Mouse (Mus musculus) thymus, postnatal 36 days (tissue): ENCODE results near the gene Nod1.

Experiments used
- DNase-seq, 2 experiments: peaks; one replicate each; pipeline ENCODE4 v3.0.0; 2022; ENCODE audit warnings: mixed read lengths in 2 of 2

Gene Nod1

GRCm38 (mm10) chr6:54972111-54972928 is at the start of gene Nod1:
Nod1 (minus strand) TSS chr6:54972612.
- DNase-seq = peak; percentile 68 to 74

DNA sequence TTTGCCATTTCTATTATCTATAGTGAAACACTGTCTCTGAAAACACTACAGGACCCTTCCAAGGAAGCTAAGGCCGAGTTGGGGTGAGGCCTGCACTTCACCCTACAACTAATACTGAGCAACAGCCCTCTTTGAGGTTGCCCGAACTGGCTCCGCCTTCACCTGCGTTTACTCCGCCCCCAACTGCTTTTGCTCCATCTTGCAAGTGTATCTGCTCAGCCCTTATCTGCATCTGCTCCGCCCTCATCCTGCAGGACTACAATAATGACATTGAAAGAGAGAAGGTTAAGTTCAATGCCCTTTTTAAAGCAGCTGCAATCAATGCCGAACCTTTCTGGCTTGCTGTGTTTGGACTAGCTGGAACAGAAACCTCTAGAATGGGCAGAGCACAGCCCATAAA is 49.4 kb upstream of the Nod1 start:
- no peak for DNase-seq

DNA sequence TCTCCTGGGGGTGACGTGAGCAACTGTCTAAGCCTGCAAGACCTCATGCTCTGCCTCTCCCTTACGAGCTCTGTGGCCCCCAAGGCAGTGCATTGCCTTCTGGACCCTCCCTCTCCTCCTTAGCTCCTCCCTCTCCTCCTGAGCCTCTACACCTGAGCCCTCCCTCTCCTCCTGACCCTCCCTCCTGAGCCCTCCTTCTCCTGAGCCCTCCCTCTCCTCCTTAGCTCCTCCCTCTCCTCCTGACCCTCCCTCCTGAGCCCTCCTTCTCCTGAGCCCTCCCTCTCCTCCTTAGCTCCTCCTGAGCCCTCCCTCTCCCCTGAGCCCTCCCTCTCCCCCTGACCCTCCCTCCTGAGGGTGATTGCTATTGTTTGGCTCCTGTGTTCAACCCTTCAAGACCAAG is 46.0 kb upstream of the Nod1 start:
- DNase-seq = no peak

DNA sequence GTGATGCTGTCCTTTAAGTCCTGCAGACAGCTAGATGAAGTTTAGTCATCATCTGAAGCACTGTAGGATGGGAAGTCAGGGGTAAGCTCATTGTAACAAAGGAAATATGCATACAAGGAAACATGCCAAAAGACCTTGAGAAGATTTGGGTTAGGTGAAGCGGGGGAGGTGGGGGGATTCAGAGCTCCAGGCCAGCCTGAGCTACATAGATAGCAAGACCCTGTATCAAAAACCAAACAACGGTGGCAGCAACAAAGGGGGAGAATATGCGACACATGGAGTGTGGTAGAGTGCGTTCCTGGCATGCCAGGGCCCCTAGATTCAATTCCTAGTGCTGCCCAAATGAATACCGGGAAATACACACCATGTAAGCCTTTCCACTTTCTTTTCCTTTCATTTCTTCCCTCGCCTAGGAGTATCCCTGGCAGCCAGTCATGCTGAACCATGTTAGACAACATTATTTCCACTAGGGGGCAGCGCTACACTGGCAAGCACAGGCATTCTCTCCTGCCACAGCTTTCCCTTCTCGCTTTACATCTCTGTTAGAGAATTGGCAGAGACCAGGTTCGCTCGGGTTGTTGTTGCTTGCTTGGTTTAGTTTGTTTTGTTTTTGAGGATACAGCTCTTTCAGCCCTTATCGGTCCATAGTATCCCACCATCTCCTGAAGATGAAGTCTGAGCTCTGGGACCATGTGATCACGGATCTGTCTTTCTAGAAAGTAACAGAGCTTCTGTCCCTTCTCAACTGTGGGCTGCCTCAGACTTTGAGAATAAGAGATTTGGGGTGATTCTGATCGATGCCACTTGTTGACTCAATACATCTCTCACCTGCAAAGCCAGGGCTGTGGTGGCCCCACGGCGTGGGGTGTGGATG is 44.5 kb upstream of the Nod1 start:
- DNase-seq = peak; percentile 23 to 31

DNA sequence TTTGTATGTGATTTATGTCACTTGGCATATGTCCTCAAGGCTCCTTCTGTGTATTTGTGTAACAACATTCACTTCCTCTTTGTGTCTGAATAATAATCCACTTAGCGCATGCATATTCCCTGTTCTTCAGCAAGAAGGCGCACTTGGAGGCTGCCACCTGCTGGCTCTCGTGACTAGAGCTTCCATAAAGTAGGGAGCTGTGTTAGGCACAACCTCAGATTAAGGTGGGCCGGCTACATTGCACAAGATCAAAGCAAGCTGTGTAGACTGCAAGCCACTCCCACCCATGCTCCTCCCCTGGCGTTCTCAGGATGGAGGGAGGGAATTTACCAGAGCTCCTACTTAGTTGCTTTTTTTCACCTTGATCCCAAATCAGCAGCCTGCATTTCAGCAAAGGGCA is 43.8 kb upstream of the Nod1 start:
- DNase-seq = peak; percentile 47 to 60

DNA sequence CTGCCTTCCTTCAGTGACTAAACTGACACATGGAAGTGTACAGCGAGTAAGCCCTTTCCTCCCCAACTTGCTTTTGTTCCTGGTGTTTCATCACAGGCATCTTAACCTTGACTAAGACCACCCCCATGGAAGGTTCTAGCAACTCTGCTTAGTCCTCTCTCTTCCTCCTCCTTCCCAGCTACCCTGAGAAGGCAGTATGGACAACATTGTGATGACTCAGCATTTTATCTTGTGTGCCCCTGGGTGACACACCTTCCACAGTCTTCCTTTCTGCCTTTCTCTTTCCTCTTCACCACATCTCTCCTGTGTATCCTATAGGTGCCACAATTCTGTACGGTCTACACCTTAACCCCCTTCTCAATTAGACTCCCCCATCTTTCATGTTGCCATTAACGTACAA is 41.8 kb upstream of the Nod1 start:
- DNase-seq = no peak

- DNase-seq = no peak
Measured at GRCm38 (mm10) chr6:55012516-55012915, 40.1 kb upstream of the Nod1 start.

DNA sequence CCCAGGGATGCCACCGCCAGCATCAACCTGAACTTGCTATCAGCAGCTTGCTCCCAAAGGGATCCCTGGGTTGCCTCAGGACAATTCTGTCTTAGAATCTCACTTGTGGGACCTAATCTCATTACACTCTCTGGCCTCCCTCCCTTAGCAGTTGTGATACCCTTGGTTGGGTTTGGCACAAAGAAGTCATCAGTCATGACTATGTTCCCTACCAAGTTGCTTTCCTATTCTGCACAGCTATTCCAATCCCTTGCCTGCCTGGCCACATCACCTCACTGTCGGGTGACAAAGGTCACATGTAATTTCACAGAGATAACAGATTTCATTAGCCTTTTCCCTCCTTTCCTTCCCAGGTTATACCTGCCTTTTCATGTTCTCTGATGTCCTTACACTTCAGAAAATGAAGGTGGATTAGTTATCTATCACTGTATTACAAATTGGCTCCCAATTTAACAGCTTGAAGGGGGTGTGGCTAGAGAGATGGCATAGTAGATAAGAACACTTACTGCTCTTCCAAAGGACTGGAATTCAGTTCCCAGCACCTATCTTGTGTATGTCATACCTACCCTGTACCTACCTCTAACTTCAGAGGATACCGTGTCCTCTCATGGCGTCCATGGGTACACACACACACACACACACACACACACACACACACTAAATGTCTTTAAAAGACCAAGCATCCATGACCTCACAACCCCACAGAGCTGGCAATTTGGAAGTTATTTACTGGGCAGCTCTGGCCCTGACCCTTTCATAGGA is 38.1 kb upstream of the Nod1 start:
- DNase-seq = no peak

- DNase-seq = no peak
Measured at GRCm38 (mm10) chr6:55009391-55010230, 37.2 kb upstream of the Nod1 start.

GRCm38 (mm10) chr6:55008401-55008800 is 36.0 kb upstream of the Nod1 start:
- DNase-seq = no peak

DNA sequence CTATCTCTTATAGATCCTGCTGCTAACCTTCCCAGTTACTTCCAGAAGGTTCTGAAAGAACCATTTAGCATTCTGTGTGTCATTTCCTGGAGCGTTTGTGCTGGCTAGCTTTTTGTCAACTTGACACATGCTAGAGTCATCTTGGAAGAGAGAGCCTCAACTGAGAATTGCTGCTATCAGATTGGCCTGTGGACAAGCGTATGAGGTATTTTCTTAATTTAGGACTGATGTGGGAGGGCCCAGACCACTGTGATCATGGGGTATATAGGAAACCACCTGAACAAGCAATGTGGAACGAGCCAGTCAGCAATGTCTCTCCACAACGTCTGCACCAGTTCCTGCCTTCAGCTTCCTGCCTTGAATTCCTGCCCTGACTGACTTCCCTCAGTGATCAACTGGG is 31.1 kb upstream of the Nod1 start:
- DNase-seq = no peak

GRCm38 (mm10) chr6:55002438-55002837 is 30.0 kb upstream of the Nod1 start:
- no peak for DNase-seq

DNA sequence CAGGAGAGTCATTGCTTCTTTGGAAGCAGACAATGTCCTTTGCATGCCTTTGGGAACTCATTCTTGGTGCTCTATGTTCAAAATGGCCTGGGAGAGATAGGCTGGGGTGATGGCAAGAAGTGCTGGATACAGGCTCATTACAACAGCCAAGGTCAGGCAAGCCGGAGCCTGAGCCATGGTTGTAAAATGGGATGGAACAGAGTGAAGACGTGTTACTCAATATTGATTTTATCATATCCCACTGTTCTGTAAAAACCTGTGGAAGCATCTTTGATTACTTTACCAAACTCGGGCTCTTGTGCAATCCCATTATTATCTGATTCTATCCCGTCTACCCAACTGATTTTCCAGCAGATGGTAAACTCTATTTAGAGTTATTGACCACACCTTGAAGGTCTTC is 28.9 kb upstream of the Nod1 start:
- no peak for DNase-seq

DNA sequence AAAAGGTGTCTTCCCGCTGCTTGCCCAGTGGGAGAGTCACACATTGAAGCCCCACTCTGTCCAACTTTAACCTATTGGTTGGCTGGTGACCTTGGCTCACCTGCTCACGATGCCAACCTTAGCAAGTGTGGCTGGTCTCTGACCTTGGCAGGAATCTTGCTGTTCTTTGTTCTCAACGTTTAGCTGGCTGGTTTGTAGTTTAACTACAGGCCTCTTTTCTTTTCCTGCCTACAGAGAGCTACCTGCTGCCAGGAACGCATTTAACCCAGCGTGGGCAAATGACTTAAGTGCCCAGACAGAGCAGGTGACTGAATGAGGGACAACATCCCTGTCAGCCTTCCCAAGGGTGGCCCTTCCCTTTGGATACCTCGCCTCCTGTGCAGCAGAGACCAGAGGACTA is 25.3 kb upstream of the Nod1 start:
- DNase-seq = no peak

DNA sequence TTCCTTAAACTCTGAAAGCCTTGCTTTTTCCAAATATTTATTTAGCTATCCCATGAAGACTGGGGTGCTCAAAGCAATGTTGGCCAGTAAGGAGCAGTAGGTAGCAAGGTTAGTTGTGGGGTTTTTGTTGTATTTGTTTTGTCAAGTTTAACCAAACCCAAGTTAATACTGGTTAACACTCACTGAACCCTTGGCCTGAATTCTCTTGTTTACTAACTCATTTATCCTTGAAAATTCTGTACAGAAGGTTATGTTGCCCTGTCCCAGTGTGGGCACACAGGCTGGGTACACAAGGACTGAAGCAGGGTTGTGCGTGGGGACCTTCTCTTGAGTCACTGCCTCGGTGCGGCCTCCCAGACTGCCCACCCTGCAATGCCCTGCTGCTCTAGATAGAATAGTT is 23.9 kb upstream of the Nod1 start:
- DNase-seq = no peak

- DNase-seq = peak; percentile 89 to 93
Measured at GRCm38 (mm10) chr6:54992734-54993260, 20.4 kb upstream of the Nod1 start, which contains the start of gene Ggct. Ggct (minus strand) TSS chr6:54992950.

DNA sequence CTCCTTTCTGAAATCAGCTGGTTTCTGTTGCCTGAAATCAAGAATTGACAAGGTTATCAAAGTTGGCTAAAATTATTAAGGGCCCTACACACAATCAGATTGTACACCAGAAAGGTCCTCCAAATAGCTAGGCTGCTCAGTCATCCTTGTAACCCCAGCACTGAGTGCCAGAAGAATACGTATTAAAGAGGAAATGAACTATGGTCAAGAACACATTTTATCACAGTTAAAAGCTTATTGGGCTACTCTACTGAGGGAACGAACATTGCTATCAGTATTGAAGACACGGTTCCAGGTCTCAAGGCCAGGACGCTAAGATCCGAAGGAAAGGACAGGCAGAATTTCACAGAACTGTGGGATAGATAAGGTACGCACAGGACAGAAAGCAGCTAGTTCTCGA is 19.7 kb upstream of the Nod1 start:
- DNase-seq = no peak

- no peak for DNase-seq
Measured at GRCm38 (mm10) chr6:54991189-54991588, 18.8 kb upstream of the Nod1 start.

GRCm38 (mm10) chr6:54988141-54988540 is 15.7 kb upstream of the Nod1 start:
- no peak for DNase-seq

DNA sequence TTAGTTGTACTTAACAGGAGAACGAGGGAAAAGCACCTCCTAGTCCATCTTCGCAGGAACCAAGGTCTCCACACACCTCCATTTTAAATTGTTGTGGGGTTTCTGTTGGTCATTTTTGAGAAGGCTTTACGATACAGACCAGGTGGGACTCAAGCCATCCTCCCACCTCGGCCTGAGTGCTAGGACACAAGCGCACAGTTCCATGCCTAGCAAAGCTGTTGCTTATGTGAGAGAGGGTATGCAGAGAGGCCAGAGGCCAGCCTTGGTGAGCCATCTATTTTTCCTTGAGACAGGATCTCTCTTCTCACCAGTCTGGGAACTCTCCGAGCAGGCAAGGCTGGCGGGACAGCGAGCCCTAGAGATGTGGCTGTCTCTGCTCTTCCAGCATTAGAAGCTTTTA is 11.7 kb upstream of the Nod1 start:
- no peak for DNase-seq

GRCm38 (mm10) chr6:54983526-54984050 is 11.2 kb upstream of the Nod1 start:
- no peak for DNase-seq

DNA sequence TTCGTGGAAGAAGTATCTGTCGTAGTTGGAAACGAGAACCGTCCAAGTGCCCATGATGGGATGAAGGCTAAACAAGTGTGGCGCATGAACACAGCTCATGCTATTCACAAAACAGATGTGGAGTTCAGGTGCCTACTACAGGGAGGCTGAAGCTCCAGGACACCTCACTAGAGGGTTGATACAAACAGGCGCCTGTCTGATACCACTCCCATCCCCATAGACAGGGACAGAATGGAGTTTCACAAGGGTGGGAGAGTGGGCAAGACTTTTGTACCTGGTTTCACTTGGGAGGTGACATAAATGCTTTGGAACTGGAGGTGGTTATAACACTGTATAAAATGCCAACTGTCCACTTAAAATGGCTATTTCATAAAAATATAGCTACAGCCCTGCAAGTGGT is 7.0 kb upstream of the Nod1 start:
- DNase-seq = no peak
